Mouse (Mus musculus) right cerebral cortex, postnatal 4 days (tissue): ENCODE results near the gene Fosb.
"Not testable (repeated sequence)": the region's sequence is repeated elsewhere in the genome, so short reads cannot be mapped to it uniquely, and the experiment has no call there.

Experiments used
- DNase-seq: peaks from one replicate; pipeline ENCODE4 v3.0.0-alpha.2; 2022

Fosb gene

GRCm38 (mm10) chr7:19305796-19306765 is 3.8 kb downstream of the Fosb start:
- DNase-seq = no peak

GRCm38 (mm10) chr7:19305413-19305735 is 4.5 kb downstream of the Fosb start:
- DNase-seq = no peak

GRCm38 (mm10) chr7:19304501-19305412 is 5.1 kb downstream of the Fosb start:
- no peak for DNase-seq

- peak; percentile 72 for DNase-seq
These were observed 6.1 kb downstream of the Fosb start for GRCm38 (mm10) chr7:19303770-19304169.

- DNase-seq = no peak
These were observed 6.9 kb downstream of the Fosb start for GRCm38 (mm10) chr7:19303046-19303305.

GRCm38 (mm10) chr7:19302264-19303045 is 7.4 kb downstream of the Fosb start:
- no peak for DNase-seq

- no peak for DNase-seq
These were observed 8.2 kb downstream of the Fosb start for GRCm38 (mm10) chr7:19301461-19302263.

GRCm38 (mm10) chr7:19300501-19301421 is 9.1 kb downstream of the Fosb start:
- DNase-seq = peak; percentile 88

- peak; percentile 60 for DNase-seq
These were observed 10.7 kb downstream of the Fosb start for GRCm38 (mm10) chr7:19299194-19299593.

- DNase-seq = no peak
These were observed 12.1 kb downstream of the Fosb start for GRCm38 (mm10) chr7:19297794-19298193.

- no peak for DNase-seq
These were observed 12.8 kb downstream of the Fosb start for GRCm38 (mm10) chr7:19297034-19297433.

- peak; percentile 99 for DNase-seq
These were observed 14.2 kb downstream of the Fosb start for GRCm38 (mm10) chr7:19295503-19296185.

GRCm38 (mm10) chr7:19290969-19291596 is 18.8 kb downstream of the Fosb start:
- DNase-seq = peak; percentile 58

- DNase-seq = peak; percentile 85
These were observed 25.1 kb downstream of the Fosb start for GRCm38 (mm10) chr7:19284763-19285162.

GRCm38 (mm10) chr7:19283406-19283804 is 26.4 kb downstream of the Fosb start:
- no peak for DNase-seq

GRCm38 (mm10) chr7:19282791-19283405 is 27.0 kb downstream of the Fosb start:
- peak; percentile 70 for DNase-seq

- peak; percentile 84 for DNase-seq
These were observed 27.5 kb downstream of the Fosb start, which contains the start of gene Rtn2 for GRCm38 (mm10) chr7:19282385-19282784. TSS of gene Rtn2 (plus strand) at chr7:19282624.

GRCm38 (mm10) chr7:19281680-19282304 is 28.1 kb downstream of the Fosb start:
- DNase-seq = not testable (repeated sequence)

- DNase-seq = no peak
These were observed 30.2 kb downstream of the Fosb start, which contains the start of gene Ppm1n for GRCm38 (mm10) chr7:19279581-19280114. TSS of gene Ppm1n (minus strand) at chr7:19280064.
